Mouse (Mus musculus): Measurements from ENCODE around the gene Fga. TPM values are rescaled to one million over a fixed set of nuclear protein-coding genes. Genes with fewer than 3 reads are reported as not detected.

Fga gene
- total and polyA plus RNA-seq, 3 experiments: not detected

- Histone ChIP-seq H3K9ac (ENCODE audit: low read depth, low read length) (no peak overlapping the region), H3K4me3 (no peak overlapping the region), H3K36me3 (ENCODE audit: control insufficient read depth, insufficient read depth, low read length) (no peaks in the 10 kb centered on the region), H3K27ac (no peak overlapping the region), H3K79me2 (replicated peaks; ENCODE audit: control insufficient read depth, insufficient read depth, low read length) (no peaks in the 10 kb centered on the region), H3K4me1 (ENCODE audit: control insufficient read depth, insufficient read depth, low read length) (no peaks in the 10 kb centered on the region), H3K27me3 (ENCODE audit: control insufficient read depth, insufficient read depth, low read length) (no peaks in the 10 kb centered on the region)
- 77% methylated on average over 7 of the region's 7 CpGs for WGBS
- intact Hi-C loops (cut with DNase I): no loop called here
- TF ChIP-seq CTCF (IDR thresholded peaks at IDR 0.05) (no peak), POLR2A (IDR thresholded peaks at IDR 0.05; ENCODE audit: insufficient read depth, low read depth, low read length) (no peak), EP300 (IDR thresholded peaks at IDR 0.05; ENCODE audit: insufficient read depth, low read depth, low read length) (no peak)
- no peak for DNase-seq
Observed at GRCm38 (mm10) chr3:83004801-83005200, 21.1 kb upstream of the Fga start.

GRCm38 (mm10) chr3:83007557-83007956 lies 18.3 kb upstream of the Fga start, which contains the start of gene Fgg:
Gene Fgg (plus strand): TSS chr3:83007724.
- intact Hi-C loops (cut with DNase I): no loop called here
- no peak for TF ChIP-seq EP300 (IDR thresholded peaks at IDR 0.05; ENCODE audit: insufficient read depth, low read depth, low read length)
- TF ChIP-seq POLR2A (IDR thresholded peaks at IDR 0.05; ENCODE audit: insufficient read depth, low read depth, low read length): no peak
- no peak for TF ChIP-seq CTCF (IDR thresholded peaks at IDR 0.05)
- Histone ChIP-seq H3K4me3 (no peak within 1 kb of the TSS), H3K4me1 (ENCODE audit: control insufficient read depth, insufficient read depth, low read length) (no peaks in the 10 kb centered on the region), H3K27me3 (ENCODE audit: control insufficient read depth, insufficient read depth, low read length) (no peaks in the 10 kb centered on the region), H3K9ac (ENCODE audit: low read depth, low read length) (no peak within 1 kb of the TSS), H3K79me2 (replicated peaks; ENCODE audit: control insufficient read depth, insufficient read depth, low read length) (no peaks in the 10 kb centered on the region), H3K36me3 (ENCODE audit: control insufficient read depth, insufficient read depth, low read length) (no peaks in the 10 kb centered on the region), H3K27ac (no peak within 1 kb of the TSS)
- WGBS: 33% methylated on average over 7 of the region's 7 CpGs
- DNase-seq: no peak

DNA sequence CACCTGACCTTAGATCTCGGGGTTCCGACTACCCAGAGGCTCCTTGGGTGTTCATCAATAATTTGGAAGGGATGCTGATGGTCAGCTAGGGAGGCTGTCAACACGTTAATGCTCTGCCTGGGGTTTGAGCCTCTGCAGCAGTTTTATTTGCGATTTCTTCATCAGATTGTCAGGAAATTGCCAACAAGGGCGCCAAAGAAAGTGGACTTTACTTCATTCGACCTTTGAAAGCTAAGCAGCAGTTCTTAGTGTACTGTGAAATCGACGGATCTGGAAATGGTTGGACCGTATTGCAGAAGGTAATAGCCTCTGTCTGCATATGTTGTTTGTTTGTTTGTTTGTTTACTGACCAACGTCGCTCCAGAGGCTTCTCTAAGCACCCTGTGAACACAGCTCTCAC lies 15.6 kb upstream of the Fga start:
- no peak overlapping the region for H3K4me3 ChIP-seq
- no peak for DNase-seq
- H3K4me1 ChIP-seq (ENCODE audit: control insufficient read depth, insufficient read depth, low read length): no peaks in the 10 kb centered on the region
- no peak overlapping the region for H3K27ac ChIP-seq
- no peaks in the 10 kb centered on the region for H3K79me2 ChIP-seq (replicated peaks; ENCODE audit: control insufficient read depth, insufficient read depth, low read length)
- intact Hi-C loops (cut with DNase I): no loop called here
- no peaks in the 10 kb centered on the region for H3K27me3 ChIP-seq (ENCODE audit: control insufficient read depth, insufficient read depth, low read length)
- H3K36me3 ChIP-seq (ENCODE audit: control insufficient read depth, insufficient read depth, low read length): no peaks in the 10 kb centered on the region
- WGBS: 64% methylated on average over 11 of the region's 11 CpGs
- H3K9ac ChIP-seq (ENCODE audit: low read depth, low read length): no peak overlapping the region
- TF ChIP-seq CTCF (IDR thresholded peaks at IDR 0.05) (no peak), EP300 (IDR thresholded peaks at IDR 0.05; ENCODE audit: insufficient read depth, low read depth, low read length) (no peak), POLR2A (IDR thresholded peaks at IDR 0.05; ENCODE audit: insufficient read depth, low read depth, low read length) (no peak)

GRCm38 (mm10) chr3:83011136-83011535 lies 14.7 kb upstream of the Fga start:
- Histone ChIP-seq H3K9ac (ENCODE audit: low read depth, low read length) (no peak overlapping the region), H3K27ac (no peak overlapping the region), H3K36me3 (ENCODE audit: control insufficient read depth, insufficient read depth, low read length) (no peaks in the 10 kb centered on the region), H3K4me1 (ENCODE audit: control insufficient read depth, insufficient read depth, low read length) (no peaks in the 10 kb centered on the region), H3K4me3 (no peak overlapping the region), H3K27me3 (ENCODE audit: control insufficient read depth, insufficient read depth, low read length) (no peaks in the 10 kb centered on the region), H3K79me2 (replicated peaks; ENCODE audit: control insufficient read depth, insufficient read depth, low read length) (no peaks in the 10 kb centered on the region)
- DNase-seq: no peak
- no peak for TF ChIP-seq CTCF (IDR thresholded peaks at IDR 0.05)
- TF ChIP-seq POLR2A (IDR thresholded peaks at IDR 0.05; ENCODE audit: insufficient read depth, low read depth, low read length): no peak
- no peak for TF ChIP-seq EP300 (IDR thresholded peaks at IDR 0.05; ENCODE audit: insufficient read depth, low read depth, low read length)
- 78% methylated on average over 4 of the region's 4 CpGs for WGBS
- intact Hi-C loops (cut with DNase I): no loop called here

DNA sequence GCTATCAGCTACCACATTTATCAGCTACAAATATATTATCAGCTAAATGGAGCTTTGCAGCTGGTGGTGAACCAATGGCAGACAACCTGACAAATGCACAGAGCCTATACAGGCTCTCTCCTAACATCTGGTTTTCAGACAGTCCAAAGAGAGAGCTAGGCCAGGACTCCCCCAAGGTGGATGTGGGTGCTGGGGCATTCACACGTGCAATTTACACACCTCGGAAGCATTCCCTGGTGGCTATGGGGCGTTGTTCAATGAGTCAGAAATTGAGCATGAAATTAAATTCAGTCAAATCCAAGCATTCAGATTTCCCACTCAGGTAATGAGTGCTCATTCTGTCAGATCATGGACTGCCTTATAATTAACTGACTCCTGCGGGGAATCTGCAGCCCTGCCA lies 14.3 kb upstream of the Fga start:
- DNase-seq: no peak
- WGBS: 80% methylated on average over 4 of the region's 4 CpGs
- H3K4me3 ChIP-seq: no peak overlapping the region

GRCm38 (mm10) chr3:83012636-83013035 lies 13.2 kb upstream of the Fga start:
- TF ChIP-seq CTCF (IDR thresholded peaks at IDR 0.05): no peak
- TF ChIP-seq POLR2A (IDR thresholded peaks at IDR 0.05; ENCODE audit: insufficient read depth, low read depth, low read length): no peak
- TF ChIP-seq EP300 (IDR thresholded peaks at IDR 0.05; ENCODE audit: insufficient read depth, low read depth, low read length): no peak
- Histone ChIP-seq H3K36me3 (ENCODE audit: control insufficient read depth, insufficient read depth, low read length) (no peaks in the 10 kb centered on the region), H3K4me1 (ENCODE audit: control insufficient read depth, insufficient read depth, low read length) (no peaks in the 10 kb centered on the region), H3K27ac (no peak overlapping the region), H3K79me2 (replicated peaks; ENCODE audit: control insufficient read depth, insufficient read depth, low read length) (no peaks in the 10 kb centered on the region), H3K27me3 (ENCODE audit: control insufficient read depth, insufficient read depth, low read length) (no peaks in the 10 kb centered on the region), H3K9ac (ENCODE audit: low read depth, low read length) (no peak overlapping the region), H3K4me3 (no peak overlapping the region)
- intact Hi-C loops (cut with DNase I): no loop called here
- 88% methylated on average over 19 of the region's 19 CpGs for WGBS
- DNase-seq: no peak

More for the DNA sequence above, 14.3 kb upstream of the Fga start:
- no peak for TF ChIP-seq CTCF (IDR thresholded peaks at IDR 0.05)
- no peak for TF ChIP-seq EP300 (IDR thresholded peaks at IDR 0.05; ENCODE audit: insufficient read depth, low read depth, low read length)
- TF ChIP-seq POLR2A (IDR thresholded peaks at IDR 0.05; ENCODE audit: insufficient read depth, low read depth, low read length): no peak
- no peak overlapping the region for H3K27ac ChIP-seq
- no peak overlapping the region for H3K9ac ChIP-seq (ENCODE audit: low read depth, low read length)
- no peaks in the 10 kb centered on the region for H3K27me3 ChIP-seq (ENCODE audit: control insufficient read depth, insufficient read depth, low read length)
- intact Hi-C loops (cut with DNase I): no loop called here
- H3K36me3 ChIP-seq (ENCODE audit: control insufficient read depth, insufficient read depth, low read length): no peaks in the 10 kb centered on the region
- no peaks in the 10 kb centered on the region for H3K4me1 ChIP-seq (ENCODE audit: control insufficient read depth, insufficient read depth, low read length)
- no peaks in the 10 kb centered on the region for H3K79me2 ChIP-seq (replicated peaks; ENCODE audit: control insufficient read depth, insufficient read depth, low read length)

Measured in heart, adult 2 months (tissue).